Mouse (Mus musculus) midbrain, embryonic 14.5 days (tissue): Measurements from ENCODE around the gene Rbl1. TPM values are rescaled to one million over a fixed set of nuclear protein-coding genes. Genes with fewer than 3 reads are reported as not detected.

Experiments used
- ATAC-seq: fragments of 200-750 bp; cut with Nextera tagmentation; 2 replicates; pipeline ENCODE4 v1.8.0; 2017; ENCODE audit warnings: moderate number of reproducible peaks, moderate library complexity; ENCODE audit not compliant: low FRiP score, low TSS enrichment
- DNase-seq: peaks from one replicate; pipeline ENCODE4 v3.0.0-alpha.2; 2015
- H3K27ac ChIP-seq: fragments of 300-500 bp; sonication (generic); replicated peaks from 2 replicates; pipeline ENCODE4 v1.5.1; 2014; ENCODE audit warnings: mild to moderate bottlenecking, low read depth, low read length, moderate library complexity
- H3K27me3 ChIP-seq: fragments of 300-500 bp; sonication (generic); 2 replicates; pipeline ENCODE4 v1.6.1; 2014; ENCODE audit warnings: low read length, control low read depth, mixed read lengths; ENCODE audit not compliant: control insufficient read depth, insufficient read depth
- H3K36me3 ChIP-seq: fragments of 300-500 bp; sonication (generic); 2 replicates; pipeline ENCODE4 v1.6.1; 2014; ENCODE audit warnings: low read length, control low read depth; ENCODE audit not compliant: control insufficient read depth, insufficient read depth
- H3K4me1 ChIP-seq: fragments of 300-500 bp; sonication (generic); 2 replicates; pipeline ENCODE4 v1.6.1; 2014; ENCODE audit warnings: mild to moderate bottlenecking, antibody characterized with exemption, low read length, control low read depth; ENCODE audit not compliant: control insufficient read depth, insufficient read depth
- H3K4me2 ChIP-seq: fragments of 300-500 bp; sonication (generic); 2 replicates; pipeline ENCODE4 v1.6.1; 2014; ENCODE audit warnings: mild to moderate bottlenecking, low read length, moderate library complexity
- H3K4me3 ChIP-seq: fragments of 300-500 bp; sonication (generic); replicated peaks from 2 replicates; pipeline ENCODE4 v1.5.1; 2014; ENCODE audit warnings: low read depth, low read length
- H3K9ac ChIP-seq: fragments of 300-500 bp; sonication (generic); replicated peaks from 2 replicates; pipeline ENCODE4 v1.6.1; 2014; ENCODE audit warnings: mild to moderate bottlenecking, low read length, moderate library complexity
- H3K9me3 ChIP-seq: fragments of 300-500 bp; sonication (generic); 2 replicates; pipeline ENCODE4 v1.6.1; 2016; ENCODE audit warnings: low read length, control low read depth, mixed read lengths; ENCODE audit not compliant: control insufficient read depth
- WGBS: fragments of 180-500 bp; shearing (Covaris S2); extraction: QIAGEN DNeasy Blood & Tissue Kit; methylation state at CpG from one replicate; pipeline ENCODE4 v1.1.7; 2014; 5-methylcytosine and 5-hydroxymethylcytosine counted together
- polyA plus RNA-seq: library from polyadenylated mRNA; unstranded; fragments of >200 nt; fragmentation: Nextera tagmentation; extraction: Ambion mirVana; gene quantifications from 2 replicates; pipeline ENCODE4 v1.2.1, GENCODE M21; 2014

Rbl1 gene
- polyA plus RNA-seq, 1 experiment from 2014 or later: 10.8 TPM

- H3K27me3 ChIP-seq: no peaks in the 10 kb centered on the region
- H3K9me3 ChIP-seq: no peaks in the 10 kb centered on the region
- H3K36me3 ChIP-seq: peaks cover 22% of the 10 kb centered on the region; the same call in 1 of the 2 replicates
- no peaks in the 10 kb centered on the region for H3K4me1 ChIP-seq
- no peak overlapping the region for H3K4me3 ChIP-seq
- 22% methylated on average over 2 of the region's 2 CpGs for WGBS
- ATAC-seq (no peak), DNase-seq (no peak)
- no peak overlapping the region for H3K27ac ChIP-seq
- H3K9ac ChIP-seq: no peak overlapping the region
- no peak overlapping the region for H3K4me2 ChIP-seq
These were observed 102.1 kb downstream of the Rbl1 start for GRCm38 (mm10) chr2:157102256-157102655.

- no peak overlapping the region for H3K27ac ChIP-seq
- H3K4me3 ChIP-seq: no peak overlapping the region
- no peaks in the 10 kb centered on the region for H3K4me1 ChIP-seq
- WGBS: 98% methylated on average over 9 of the region's 9 CpGs
- no peak overlapping the region for H3K4me2 ChIP-seq
- H3K36me3 ChIP-seq: peaks cover 22% of the 10 kb centered on the region; the same call in 1 of the 2 replicates
- no peaks in the 10 kb centered on the region for H3K9me3 ChIP-seq
- no peak overlapping the region for H3K9ac ChIP-seq
- H3K27me3 ChIP-seq: no peaks in the 10 kb centered on the region
- ATAC-seq (no peak), DNase-seq (no peak)
These were observed 102.7 kb downstream of the Rbl1 start for GRCm38 (mm10) chr2:157101650-157102049.

GRCm38 (mm10) chr2:157100319-157100605, 104.1 kb downstream of the Rbl1 start:
- DNase-seq: no peak
- no peaks in the 10 kb centered on the region for H3K9me3 ChIP-seq
- ATAC-seq: no peak
- H3K27ac ChIP-seq: no peak overlapping the region
- no peak overlapping the region for H3K4me2 ChIP-seq
- H3K4me1 ChIP-seq: no peaks in the 10 kb centered on the region
- H3K27me3 ChIP-seq: no peaks in the 10 kb centered on the region
- H3K36me3 ChIP-seq: peaks cover 22% of the 10 kb centered on the region; the same call in 1 of the 2 replicates
- H3K4me3 ChIP-seq: no peak overlapping the region
- H3K9ac ChIP-seq: no peak overlapping the region
- WGBS: 90% methylated on average over 12 of the region's 12 CpGs

- WGBS: 91% methylated on average over 12 of the region's 12 CpGs
- Histone ChIP-seq H3K36me3 (peaks cover 20% of the 10 kb centered on the region; the same call in 1 of the 2 replicates), H3K4me1 (no peaks in the 10 kb centered on the region), H3K27ac (no peak overlapping the region), H3K4me3 (no peak overlapping the region), H3K9me3 (no peaks in the 10 kb centered on the region), H3K4me2 (no peak overlapping the region), H3K27me3 (no peaks in the 10 kb centered on the region), H3K9ac (no peak overlapping the region)
- no peak for ATAC-seq
- DNase-seq: no peak
These were observed 104.6 kb downstream of the Rbl1 start for GRCm38 (mm10) chr2:157099532-157100318.

Other genes with a start within 250 kb of the Rbl1 start
- gene Ndrg3, start 212.5 kb downstream of the Rbl1 start, polyA plus RNA-seq: 99.3 and 105 TPM in 2 replicates
- gene Dsn1, start 197.4 kb downstream of the Rbl1 start, polyA plus RNA-seq: 7.6 and 13.7 TPM in 2 replicates
- 12.0 and 13.1 TPM in 2 replicates for gene Soga1, start 125.3 kb downstream of the Rbl1 start, polyA plus RNA-seq
- gene Tldc2, start 117.5 kb downstream of the Rbl1 start, polyA plus RNA-seq: not detected in 2 replicates
- gene Samhd1, start 69.3 kb downstream of the Rbl1 start, polyA plus RNA-seq: 9.2 and 12.1 TPM in 2 replicates
- 167 and 194 TPM in 2 replicates for gene Rpn2, start 74.5 kb upstream of the Rbl1 start, polyA plus RNA-seq
- 0.33 and 0.53 TPM in 2 replicates for gene Mroh8, start 75.0 kb upstream of the Rbl1 start, polyA plus RNA-seq
- 2.3 and 2.4 TPM in 2 replicates for gene Ghrh, start 143.0 kb upstream of the Rbl1 start, polyA plus RNA-seq
- 47.8 and 89.9 TPM in 2 replicates for gene Manbal, start 163.1 kb upstream of the Rbl1 start, polyA plus RNA-seq
- gene Src, start 213.9 kb upstream of the Rbl1 start, polyA plus RNA-seq: 34.3 and 52.2 TPM in 2 replicates